Mouse (Mus musculus) heart, adult 2 months (tissue): Measurements from ENCODE around the gene Ccdc153.

ENCODE experiments used
- EP300 ChIP-seq: fragments of 200-500 bp; IDR thresholded peaks from 2 replicates; pipeline ENCODE4 v1.6.1; 2011; ENCODE audit warnings: low read depth, low read length, control low read depth; ENCODE audit not compliant: insufficient read depth
- POLR2A ChIP-seq: fragments of 200-500 bp; IDR thresholded peaks from 2 replicates; pipeline ENCODE4 v1.6.1; 2011; ENCODE audit warnings: mild to moderate bottlenecking, low read depth, low read length, control low read depth; ENCODE audit not compliant: insufficient read depth

GRCm38 (mm10) chr9:44292490-44292889 is 52.0 kb downstream of the Ccdc153 start:
- TF ChIP-seq POLR2A (no peak), EP300 (no peak)
